Mouse (Mus musculus) cerebellum, postnatal 25 days (tissue): ENCODE measurements at regions not wholly inside any gene's neighbourhood (a gene's known extent, or its start where the extent isn't known, plus 50 kb on each side); places are given as distances from the start of the nearest gene placed in this dataset.

Experiments
- DNase-seq, 2 experiments: peaks; one replicate each; pipeline ENCODE4 v3.0.0; 2021; ENCODE audit warnings: mixed read lengths in 2 of 2

DNA sequence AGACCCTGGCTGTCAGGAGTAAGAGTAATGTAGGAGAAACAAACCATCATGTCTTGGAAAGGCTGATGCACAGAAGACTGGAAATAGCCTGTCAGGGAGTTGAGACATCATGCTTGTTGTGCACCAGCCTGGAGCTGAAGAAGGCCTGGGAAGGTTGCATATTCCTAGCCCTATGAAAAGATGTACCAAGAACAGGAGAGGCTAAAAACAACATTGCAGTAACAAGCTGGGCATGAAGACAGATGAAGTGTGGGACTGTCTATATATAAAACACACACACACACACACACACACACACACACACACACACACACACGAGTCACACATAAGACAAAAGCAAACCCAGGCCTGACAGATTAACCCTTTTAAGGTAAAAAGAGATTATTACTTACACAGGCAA is 185.1 kb upstream of the Tmem72 start:
- DNase-seq: no peak

DNA sequence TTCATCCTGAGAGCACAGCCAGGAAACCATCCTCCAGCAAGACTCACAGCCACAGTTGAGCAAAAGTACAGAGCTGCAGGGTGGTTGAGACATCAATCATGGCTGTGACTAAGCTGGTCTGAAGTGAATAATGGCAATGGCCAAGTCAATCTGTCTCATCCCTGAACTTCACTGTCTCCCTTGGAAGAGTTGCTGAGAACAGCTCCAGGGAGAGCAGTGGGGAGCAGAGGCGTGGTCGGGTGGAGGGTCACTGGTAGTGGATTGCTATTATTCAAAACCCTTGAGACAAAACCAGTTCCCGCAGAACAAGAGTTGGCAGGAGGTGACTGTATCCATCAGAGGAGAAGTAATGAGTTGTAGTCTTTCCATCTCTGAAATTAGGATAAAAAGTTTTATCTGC is 185.7 kb upstream of the Tmem72 start:
- no peak for DNase-seq

- no peak for DNase-seq
These were observed 189.9 kb upstream of the Tmem72 start for GRCm38 (mm10) chr6:116906426-116907172.

DNA sequence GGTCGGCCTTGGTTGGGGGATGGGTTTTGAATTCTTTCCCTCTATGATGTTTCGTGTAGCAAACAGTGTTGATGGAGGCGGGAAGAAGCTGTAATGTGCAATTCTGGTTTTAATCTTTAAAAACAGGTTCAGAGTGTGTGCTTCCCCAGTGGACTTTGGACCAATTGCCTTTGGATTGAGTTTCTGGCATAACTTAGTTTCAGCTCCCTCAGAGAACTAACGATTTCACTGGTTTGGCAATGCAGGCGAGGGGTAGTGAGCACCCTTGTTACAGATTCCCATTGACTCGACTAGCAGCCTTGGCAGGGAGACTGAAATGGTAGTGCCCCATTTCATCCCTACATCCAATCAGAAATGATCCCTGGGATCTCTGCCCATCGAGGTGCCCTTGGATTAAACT is 193.9 kb upstream of the Tmem72 start:
- no peak for DNase-seq

DNA sequence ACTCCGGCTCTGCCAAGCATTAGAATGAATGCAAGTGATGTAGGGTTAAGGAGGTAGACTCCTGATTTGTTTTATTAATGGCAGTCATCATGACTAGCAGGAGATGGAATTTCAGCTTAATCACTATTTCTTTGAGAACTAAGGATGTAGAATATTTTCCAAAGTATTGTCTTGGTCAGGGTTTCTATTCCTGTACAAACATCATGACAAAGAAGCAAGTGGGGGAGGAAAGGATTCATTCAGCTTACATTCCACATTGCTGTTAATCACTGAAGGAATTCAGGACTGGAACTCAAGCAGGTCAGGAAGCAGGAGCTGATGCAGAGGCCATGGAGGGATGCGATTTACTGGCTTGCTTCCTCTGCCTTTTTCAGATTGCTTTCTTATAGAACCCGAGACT is 195.4 kb upstream of the Tmem72 start:
- no peak for DNase-seq

DNA sequence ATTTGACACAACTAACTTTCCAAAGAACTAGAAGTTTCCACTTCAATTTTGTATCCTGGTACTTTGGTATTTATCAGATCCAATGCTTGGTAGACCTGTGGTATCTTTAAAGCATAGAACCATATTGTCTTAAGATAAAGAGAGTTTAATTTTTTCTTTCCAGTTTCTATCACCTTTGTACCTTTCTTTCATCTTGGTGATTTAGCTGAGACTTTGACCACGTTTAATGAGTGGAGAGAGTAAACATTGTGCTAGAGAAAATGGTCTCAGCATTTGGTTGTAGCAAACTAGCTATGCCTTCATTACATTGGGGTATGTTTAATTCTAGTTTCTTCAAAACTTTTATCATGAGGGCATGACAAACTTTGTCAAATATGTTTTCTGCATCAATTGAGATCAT is 197.4 kb upstream of the Tmem72 start:
- no peak for DNase-seq

DNA sequence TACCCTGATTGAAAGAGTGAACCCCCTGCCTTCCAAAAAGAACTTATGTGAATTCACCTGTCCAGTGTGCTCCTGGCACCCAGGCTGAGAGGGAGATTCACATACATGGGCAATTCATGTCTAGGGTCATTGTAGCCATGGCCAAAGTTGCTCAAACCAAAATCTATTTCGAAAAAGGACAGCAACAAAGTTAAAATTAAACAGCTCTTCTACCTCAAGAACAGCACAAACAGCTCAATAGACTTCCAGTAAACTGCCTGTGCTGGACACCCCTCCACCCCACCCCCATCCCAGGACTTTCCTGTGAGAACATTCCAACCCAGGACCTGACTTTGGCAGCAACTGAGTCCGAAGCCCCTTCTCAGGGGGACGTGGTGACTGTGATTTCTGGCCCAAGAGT is 218.3 kb upstream of the Tmem72 start:
- DNase-seq: no peak

GRCm38 (mm10) chr6:116941576-116941975 is 224.9 kb upstream of the Tmem72 start:
- no peak for DNase-seq

DNA sequence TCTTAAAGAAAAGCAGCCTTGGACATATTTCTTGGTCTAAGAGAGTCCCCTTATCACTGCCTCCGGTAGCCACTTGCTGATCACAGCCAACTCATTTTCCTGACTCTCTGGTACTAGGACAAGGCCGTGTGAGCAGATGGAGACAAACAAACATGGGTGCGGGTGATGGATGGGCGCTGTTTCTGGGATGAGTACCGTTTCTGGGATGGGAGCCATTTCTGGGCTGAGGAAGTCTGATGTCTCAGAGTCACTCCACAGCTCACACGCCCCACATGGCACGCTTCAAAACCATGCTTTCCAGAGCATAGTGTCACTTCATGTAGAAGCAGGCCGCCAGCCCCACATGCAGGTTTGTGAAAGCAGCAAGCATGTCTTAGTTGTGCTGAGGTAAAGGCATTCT is 225.6 kb upstream of the Cxcl12 start:
- no peak for DNase-seq

DNA sequence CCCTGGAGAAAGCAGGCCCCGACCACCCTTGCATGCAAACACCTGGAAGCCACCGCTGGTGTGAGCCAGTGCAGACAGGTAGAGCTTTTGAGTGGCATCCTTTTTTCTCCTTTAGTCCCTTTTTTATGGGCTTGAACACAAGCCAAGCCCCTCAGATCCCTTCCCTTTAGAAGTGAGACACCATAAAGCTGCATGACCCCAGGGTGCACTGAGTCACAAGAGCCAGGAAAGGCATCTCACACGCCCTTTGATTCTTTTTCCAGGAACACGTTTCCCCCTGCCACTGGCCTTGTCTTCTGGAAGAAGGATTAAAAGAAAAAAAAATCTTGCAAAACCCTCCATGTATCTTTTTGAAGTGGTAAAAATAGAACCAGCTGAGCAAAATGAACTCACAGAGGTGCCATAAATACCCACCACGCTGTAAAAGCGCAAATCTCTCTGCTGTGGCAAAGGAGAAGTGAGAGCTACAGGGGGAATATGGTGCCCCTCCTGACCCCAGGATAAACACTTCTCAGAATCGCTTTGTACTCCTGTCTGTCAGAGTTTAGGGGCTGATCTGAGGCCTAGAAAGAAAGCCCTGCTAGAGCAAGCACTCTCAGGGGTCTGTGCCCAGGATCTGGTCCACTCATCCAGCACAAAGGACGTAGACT is 222.1 kb upstream of the Cxcl12 start:
- DNase-seq: no peak

GRCm38 (mm10) chr6:116959611-116960010 is 208.7 kb upstream of the Cxcl12 start:
- DNase-seq: no peak

GRCm38 (mm10) chr6:116960641-116961040 is 207.7 kb upstream of the Cxcl12 start:
- DNase-seq: no peak

GRCm38 (mm10) chr6:116966436-116966835 is 201.9 kb upstream of the Cxcl12 start:
- peak in 1 of 2 experiments; percentile 35 for DNase-seq

DNA sequence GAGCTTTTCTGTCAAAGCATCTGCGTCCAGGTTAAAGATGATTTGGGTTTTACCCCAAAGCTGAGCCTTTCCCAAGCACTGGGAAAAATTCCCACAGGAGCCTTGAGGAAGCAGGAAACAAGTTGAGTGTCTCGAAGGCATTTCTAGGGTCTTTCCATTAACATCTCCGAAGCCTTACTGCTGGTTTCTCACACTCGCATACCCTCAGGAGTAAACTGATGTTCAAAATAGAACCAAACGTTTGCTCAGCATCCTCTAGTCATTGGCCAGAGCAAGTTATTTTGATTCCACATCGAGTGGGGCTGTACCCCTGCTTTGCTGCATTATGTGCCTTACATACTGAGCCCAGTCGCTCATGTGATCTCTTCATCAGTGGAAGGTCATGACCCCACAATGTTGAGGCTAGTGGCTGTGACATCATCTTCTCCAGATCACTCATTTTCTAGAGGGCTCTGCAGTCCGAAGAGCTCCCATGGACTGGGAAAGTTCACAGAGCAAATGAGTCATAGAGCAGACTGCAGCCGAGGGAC is 198.9 kb upstream of the Cxcl12 start:
- no peak for DNase-seq

DNA sequence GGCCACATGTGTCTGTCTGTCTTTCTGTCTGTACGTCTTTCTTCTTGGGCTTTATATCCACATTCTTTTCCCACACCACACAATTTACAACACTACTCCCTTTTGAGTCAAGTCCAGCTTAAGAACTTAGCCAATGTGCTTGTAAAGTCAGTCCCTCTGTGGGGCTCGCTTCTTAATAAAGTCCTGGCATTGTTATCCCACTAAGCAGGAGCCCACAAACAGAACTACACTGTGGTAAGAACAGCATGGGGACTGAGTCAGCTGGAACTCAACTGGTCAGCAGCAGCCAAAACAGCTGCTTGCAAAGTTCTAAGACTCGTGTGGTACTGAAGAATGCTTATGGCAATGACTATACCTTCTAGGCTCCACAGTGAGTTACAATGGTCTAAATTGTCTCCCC is 193.5 kb upstream of the Cxcl12 start:
- DNase-seq: no peak

DNA sequence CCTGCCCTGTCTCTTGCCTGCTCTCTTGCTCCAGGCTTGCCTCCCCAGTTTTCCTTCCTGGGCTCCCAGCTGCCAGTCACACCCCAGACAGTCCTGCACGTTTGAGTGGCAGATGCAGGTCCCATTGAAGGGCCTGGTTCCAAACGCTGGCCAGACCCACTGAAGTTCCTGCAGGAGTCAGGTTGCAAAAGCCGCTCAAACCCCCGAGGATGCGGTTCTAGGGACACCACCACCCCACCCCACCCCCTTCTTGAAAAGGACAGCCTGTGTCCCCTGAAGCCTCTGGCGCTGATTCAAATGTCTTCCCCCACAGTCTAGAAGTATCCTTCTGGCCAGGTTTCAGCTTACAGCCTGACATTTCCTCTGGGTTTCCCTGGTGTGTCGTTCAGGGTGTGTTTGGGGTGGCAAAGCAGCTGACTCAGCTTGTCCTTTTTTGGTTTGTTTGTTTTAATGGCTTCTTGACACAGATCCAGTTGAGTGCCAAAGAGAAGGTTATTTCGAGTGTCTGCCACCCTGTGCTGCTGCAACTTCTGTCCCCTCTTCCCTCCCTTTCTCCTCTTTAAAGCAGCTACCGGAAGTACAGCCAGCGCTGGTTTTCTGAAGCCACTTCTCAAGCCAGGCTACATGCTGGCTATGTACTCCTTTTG is 187.9 kb upstream of the Cxcl12 start:
- DNase-seq: peak in 1 of 2 experiments; percentile 23

DNA sequence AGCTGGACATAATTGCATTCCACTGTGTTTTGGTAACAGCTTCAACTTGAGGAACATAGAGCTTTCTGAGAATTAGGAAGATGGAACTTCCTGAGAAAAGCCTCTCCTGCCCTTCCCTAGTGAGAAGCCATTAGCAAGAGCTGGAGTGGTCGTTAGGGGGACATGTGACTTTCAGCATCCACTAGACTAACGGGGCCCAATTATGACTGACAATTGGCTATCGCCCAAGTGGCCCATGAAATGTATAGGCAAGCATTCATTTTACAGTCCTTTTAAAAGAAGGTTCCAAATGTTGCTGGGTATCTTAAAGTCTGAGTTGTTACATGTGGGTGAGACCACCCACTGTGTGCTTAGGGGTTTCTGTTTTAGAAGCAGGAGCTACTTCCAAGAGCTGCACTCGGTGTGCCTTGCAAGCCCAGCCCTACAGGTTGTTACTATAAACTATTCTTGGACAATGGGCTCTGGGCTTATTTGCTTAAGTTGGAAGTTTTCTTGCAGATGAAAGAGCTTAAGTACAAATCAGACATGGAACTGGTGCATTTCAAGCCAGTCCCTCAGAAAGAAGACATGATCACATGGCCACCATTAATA is 183.1 kb upstream of the Cxcl12 start:
- DNase-seq: no peak

DNA sequence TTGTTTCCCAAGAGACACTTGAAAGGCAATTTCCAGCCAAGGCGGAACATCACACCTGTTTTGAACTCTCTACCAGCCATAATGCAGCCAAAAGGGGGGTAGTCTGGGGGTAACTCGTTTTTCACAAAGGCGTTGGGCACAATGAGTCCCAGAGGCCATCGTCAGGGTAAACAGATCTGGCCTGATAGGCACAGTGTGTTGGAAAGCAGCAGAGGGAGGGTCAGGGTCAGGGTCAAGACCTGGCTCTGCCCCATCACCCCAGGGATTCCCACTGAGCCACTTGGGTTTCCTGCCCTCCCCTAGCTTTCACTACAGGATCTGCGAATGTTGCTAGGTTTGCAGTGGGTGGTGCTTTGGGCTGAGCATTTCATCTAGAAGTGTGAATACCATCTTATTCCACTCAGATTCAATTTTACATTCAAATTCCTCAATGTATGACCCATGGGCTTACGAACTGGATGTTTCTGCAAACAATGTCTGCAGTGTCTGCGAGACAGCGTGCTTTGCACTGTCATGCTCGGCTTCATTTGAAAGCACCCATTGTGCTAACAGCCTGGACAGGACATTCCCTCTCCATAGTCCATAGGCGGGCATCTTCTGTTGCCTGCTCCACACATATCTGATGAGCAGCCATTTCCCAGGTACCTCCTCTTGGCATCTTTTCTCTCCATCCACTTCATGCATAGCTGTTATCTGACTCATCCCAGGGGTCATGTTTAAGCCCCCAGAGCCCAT is 181.9 kb upstream of the Cxcl12 start:
- DNase-seq: no peak

DNA sequence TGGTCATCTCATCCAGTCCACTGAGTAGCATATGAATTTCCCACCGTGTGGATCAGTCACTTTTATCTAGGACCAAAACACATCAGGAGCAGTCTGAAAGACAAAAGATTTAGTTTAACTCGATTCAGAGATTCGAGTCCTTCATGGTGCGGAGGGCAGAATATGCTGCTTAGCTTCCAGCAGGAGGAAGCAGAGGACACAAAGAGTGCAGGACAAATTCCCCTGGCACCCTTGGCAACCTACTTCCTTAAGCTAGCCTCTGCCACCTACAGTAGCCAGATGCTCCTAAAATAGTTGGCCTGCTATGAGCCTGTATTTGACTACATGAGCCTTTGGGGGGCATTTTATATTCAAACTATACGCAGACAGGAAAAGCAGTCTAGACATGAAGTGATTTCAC is 181.1 kb upstream of the Cxcl12 start:
- no peak for DNase-seq

- DNase-seq: peak; percentile 85 to 89
These were observed 169.2 kb upstream of the Cxcl12 start for GRCm38 (mm10) chr6:116998948-116999682.

GRCm38 (mm10) chr6:116999940-117000339 is 168.4 kb upstream of the Cxcl12 start:
- DNase-seq: no peak
